Mouse (Mus musculus) left cerebral cortex, postnatal 10 days (tissue): ENCODE results near the gene Serpina3i. TPM values are rescaled to one million over a fixed set of nuclear protein-coding genes. Genes with fewer than 3 reads are reported as not detected.

Source experiments
- DNase-seq, 2 experiments: peaks; one replicate each; pipeline ENCODE4 v3.0.0; 2021 to 2022; ENCODE audit warnings: low spot score in 2 of 2, mixed read lengths in 1 of 2; ENCODE audit errors: extremely low spot score in 1 of 2
- intact Hi-C: fragments of 180-260 bp; cut with DNase I; formaldehyde crosslinking; loops from one replicate; pipeline ENCODE4 v1.15.1; 2025
- total RNA-seq, 2 experiments: library from RNA; stranded (reverse); gene quantifications; 2 replicates each; pipeline ENCODE4 v1.2.3; 2021

Serpina3i gene
- total RNA-seq, 2 experiments from 2014 or later: 0.47 TPM; not detected in 1

GRCm38 (mm10) chr12:104283380-104283779 is 20.5 kb downstream of the Serpina3i start:
- intact Hi-C loops: no loop called here
- no peak for DNase-seq

GRCm38 (mm10) chr12:104288336-104288735 is 25.4 kb downstream of the Serpina3i start:
- intact Hi-C loops: no loop called here
- DNase-seq: no peak

GRCm38 (mm10) chr12:104289872-104290271 is 26.9 kb downstream of the Serpina3i start:
- intact Hi-C loops: no loop called here
- no peak for DNase-seq

DNA sequence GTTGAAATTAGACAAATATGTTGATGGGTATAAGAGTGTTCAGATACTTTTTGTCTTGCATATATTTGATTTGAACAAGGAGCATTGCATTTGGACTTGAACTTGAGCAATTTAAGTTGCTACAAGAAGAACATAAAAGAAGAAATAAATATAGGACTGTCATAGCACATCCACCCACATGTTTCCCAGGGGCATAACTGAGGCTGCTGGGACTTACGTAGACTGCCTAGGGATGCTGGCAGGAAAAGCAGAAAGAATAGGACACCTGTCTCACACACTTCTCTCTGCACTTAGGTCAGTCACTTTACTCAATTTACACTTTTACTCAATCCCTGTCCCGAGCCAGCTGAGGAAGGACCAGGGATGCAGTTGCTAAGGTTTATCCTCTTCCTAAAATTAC is 31.0 kb downstream of the Serpina3i start:
- intact Hi-C loops: no loop called here
- DNase-seq: no peak

DNA sequence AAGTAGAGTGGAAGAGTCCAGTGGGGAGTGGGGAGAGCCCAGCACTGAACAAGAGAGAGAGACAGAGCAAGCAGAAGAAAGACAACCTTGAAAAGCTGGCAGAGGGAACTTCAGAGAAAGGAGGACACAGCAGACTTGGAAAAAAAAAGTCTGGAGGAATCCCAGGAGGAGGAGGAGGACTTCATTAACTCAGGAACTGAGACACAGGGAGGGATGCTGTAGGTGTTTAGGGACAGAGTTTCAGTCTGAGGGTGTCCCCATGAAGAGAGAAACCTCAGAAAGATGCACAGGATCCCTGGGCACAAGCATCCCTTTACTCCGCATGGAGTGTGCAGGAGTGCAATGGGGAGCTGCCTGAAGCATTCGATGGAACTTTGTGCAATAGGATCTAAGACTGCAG is 35.1 kb downstream of the Serpina3i start:
- DNase-seq: no peak

DNA sequence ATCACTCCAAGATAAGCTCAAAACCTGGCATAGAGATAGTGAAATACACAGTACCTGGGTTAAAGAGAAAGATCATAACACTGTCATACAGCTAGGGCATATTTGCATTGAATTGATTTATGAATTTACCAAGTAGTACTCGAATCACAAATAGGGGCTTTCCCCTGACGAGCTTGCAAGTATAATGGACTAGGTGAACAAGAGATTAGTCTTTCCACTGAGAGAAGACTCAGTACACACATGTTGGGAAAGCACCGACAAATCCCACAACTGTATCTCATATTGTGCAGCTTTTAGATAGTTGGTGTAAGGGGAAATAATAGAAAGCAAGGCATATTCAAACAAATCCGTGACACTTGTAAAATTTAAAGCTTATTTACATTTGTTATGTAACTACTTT is 43.1 kb downstream of the Serpina3i start:
- no peak for DNase-seq
- intact Hi-C loops: no loop called here

More for the DNA sequence above, 35.1 kb downstream of the Serpina3i start:
- intact Hi-C loops: no loop called here

DNA sequence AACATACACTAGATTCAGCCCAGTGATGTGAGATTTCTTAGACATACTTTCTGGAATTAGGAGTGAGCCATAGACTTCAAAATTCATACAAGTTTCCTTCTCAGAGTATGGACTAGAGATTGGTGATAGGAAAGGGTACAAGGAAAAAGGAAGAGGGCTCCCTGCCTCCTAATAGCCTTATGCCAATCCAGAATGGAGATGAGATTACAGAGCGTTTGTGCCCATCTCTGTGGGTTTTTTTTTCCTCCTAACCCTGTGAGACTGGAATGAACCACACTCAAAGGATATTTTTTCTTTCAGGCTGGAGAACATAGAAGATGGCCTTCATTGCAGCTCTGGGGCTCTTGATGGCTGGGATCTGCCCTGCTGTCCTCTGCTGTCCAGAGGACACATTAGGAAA is 51.3 kb downstream of the Serpina3i start, which contains the start of gene Serpina3j:
Gene Serpina3j (plus strand): TSS at position 301 of the 400 bp plus-strand sequence.
- no peak for DNase-seq
- intact Hi-C loops: no loop called here

Other genes starting within 250 kb of the Serpina3i start
- gene Serpina9, start 249.4 kb upstream of the Serpina3i start, total RNA-seq: 1 to 10 TPM in 1 of 2 experiments, under 1 TPM in 1; 0.22 to 1.9 TPM
- gene Serpina12, start 218.7 kb upstream of the Serpina3i start, total RNA-seq: not detected
- gene Serpina5, start 162.0 kb upstream of the Serpina3i start, total RNA-seq: not detected
- not detected for gene Serpina3a, start 150.4 kb upstream of the Serpina3i start, total RNA-seq
- not detected for gene Serpina3b, start 135.1 kb upstream of the Serpina3i start, total RNA-seq
- gene Serpina3c, start 109.3 kb upstream of the Serpina3i start, total RNA-seq: not detected
- not detected for gene Serpina3f, start 48.6 kb upstream of the Serpina3i start, total RNA-seq
- gene Serpina3g, start 26.9 kb upstream of the Serpina3i start, total RNA-seq: under 1 TPM; 0.36 to 0.39 TPM
- not detected for gene Serpina3j, start 51.4 kb downstream of the Serpina3i start, total RNA-seq
- gene Serpina3k, start 75.4 kb downstream of the Serpina3i start, total RNA-seq: not detected
- gene Serpina3m, start 75.4 kb downstream of the Serpina3i start, total RNA-seq: not detected
- 1 to 10 TPM; 4.2 to 6.9 TPM for gene Serpina3n, start 143.6 kb downstream of the Serpina3i start, total RNA-seq
- gene Gsc, start 210.2 kb downstream of the Serpina3i start, total RNA-seq: not detected